Mouse (Mus musculus): Measurements from ENCODE around the gene Foxn3. TPM values are rescaled to one million over a fixed set of nuclear protein-coding genes. Genes with fewer than 3 reads are reported as not detected.

Gene Foxn3
- total and polyA plus RNA-seq, 3 experiments: 9.7 to 26.8 (median 11.0) TPM

- TF ChIP-seq CHD1 (IDR thresholded peaks at IDR 0.05; ENCODE audit: low read depth, low read length) (no peak), UBTF (IDR thresholded peaks at IDR 0.05; ENCODE audit: low read depth, low read length) (no peak), USF1 (IDR thresholded peaks at IDR 0.05; ENCODE audit: low read depth, low read length) (no peak), EP300 (IDR thresholded peaks at IDR 0.05; ENCODE audit: low read length) (no peak), ZMIZ1 (IDR thresholded peaks at IDR 0.05; ENCODE audit: low read depth, low read length) (no peak), MEF2A (IDR thresholded peaks at IDR 0.05; ENCODE audit: borderline replicate concordance, low read depth, low read length) (no peak), MAX (IDR thresholded peaks at IDR 0.05; ENCODE audit: low read length) (no peak), USF2 (conservative IDR thresholded peaks at IDR 0.05; ENCODE audit: low read depth, low read length) (no peak), NELFE (IDR thresholded peaks at IDR 0.05; ENCODE audit: low read depth, low read length) (no peak), ELF1 (IDR thresholded peaks at IDR 0.05; ENCODE audit: low read depth, low read length) (no peak), CTCF (conservative IDR thresholded peaks at IDR 0.05 in 1 of 2, IDR thresholded peaks at IDR 0.05 in 1 of 2; ENCODE audit: low read depth in 2 of 2, low read length in 2 of 2) (no peak), NRF1 (IDR thresholded peaks at IDR 0.05; ENCODE audit: low read depth, low read length) (no peak), POLR2AphosphoS2 (IDR thresholded peaks at IDR 0.05; ENCODE audit: low read depth, low read length) (no peak), PAX5 (IDR thresholded peaks at IDR 0.05; ENCODE audit: low read length) (no peak), KAT2A (IDR thresholded peaks at IDR 0.05; ENCODE audit: insufficient replicate concordance, low read length) (no peak)
- no peak for DNase-seq (ENCODE audit: extremely low read depth)
- in situ Hi-C loops (cut with MboI; ENCODE audit: low pct_ligation_motif_present, low pct_unique_long_range_greater_than_20kb, low sequenced_read_pairs) (no loop called here), dilution Hi-C loops (cut with MboI; ENCODE audit: extremely low pct_ligation_motif_present, extremely low pct_unique_long_range_greater_than_20kb, low sequenced_read_pairs) (no loop called here)
- Histone ChIP-seq H3K27ac (ENCODE audit: insufficient read depth, low read depth) (no peak overlapping the region), H3K79me2 (replicated peaks; ENCODE audit: control insufficient read depth, extremely low read depth, insufficient read depth, poor library complexity, severe bottlenecking) (no peaks in the 10 kb centered on the region), H3K4me3 (replicated peaks in 1 of 3; ENCODE audit: low read depth in 2 of 3, low read length in 2 of 3, poor library complexity in 1 of 3) (no peak overlapping the region), H3K9me3 (replicated peaks; ENCODE audit: low read length) (peaks cover 4% of the 10 kb centered on the region), H3K4me1 (ENCODE audit: control insufficient read depth in 1 of 2, insufficient read depth in 2 of 2) (peaks cover 6 to 28% of the 10 kb centered on the region in 2 experiments), H3K27me3 (replicated peaks) (no peaks in the 10 kb centered on the region), H3K36me3 (replicated peaks in 1 of 2; ENCODE audit: control insufficient read depth in 1 of 2, insufficient read depth in 1 of 2, low read length in 1 of 2) (peaks cover 0 to 52% of the 10 kb centered on the region in 2 experiments), H3K4me2 (ENCODE audit: insufficient read depth, low read depth, poor library complexity, severe bottlenecking) (no peak overlapping the region), H3K9ac (ENCODE audit: insufficient read depth, low read depth) (no peak overlapping the region)
Observed at GRCm38 (mm10) chr12:99280291-99280690, 283.1 kb downstream of the Foxn3 start.

GRCm38 (mm10) chr12:99279426-99279825 lies 284.0 kb downstream of the Foxn3 start:
- Histone ChIP-seq H3K4me2 (ENCODE audit: insufficient read depth, low read depth, poor library complexity, severe bottlenecking) (no peak overlapping the region), H3K4me1 (ENCODE audit: control insufficient read depth in 1 of 2, insufficient read depth in 2 of 2) (peaks cover 2 to 20% of the 10 kb centered on the region in 2 experiments), H3K27me3 (replicated peaks) (no peaks in the 10 kb centered on the region), H3K4me3 (replicated peaks in 1 of 3; ENCODE audit: low read depth in 2 of 3, low read length in 2 of 3, poor library complexity in 1 of 3) (no peak overlapping the region), H3K79me2 (replicated peaks; ENCODE audit: control insufficient read depth, extremely low read depth, insufficient read depth, poor library complexity, severe bottlenecking) (no peaks in the 10 kb centered on the region), H3K9me3 (replicated peaks; ENCODE audit: low read length) (peaks cover 4% of the 10 kb centered on the region), H3K27ac (ENCODE audit: insufficient read depth, low read depth) (no peak overlapping the region), H3K36me3 (replicated peaks in 1 of 2; ENCODE audit: control insufficient read depth in 1 of 2, insufficient read depth in 1 of 2, low read length in 1 of 2) (peaks cover 0 to 55% of the 10 kb centered on the region in 2 experiments), H3K9ac (ENCODE audit: insufficient read depth, low read depth) (no peak overlapping the region)
- dilution Hi-C loops (cut with MboI; ENCODE audit: extremely low pct_ligation_motif_present, extremely low pct_unique_long_range_greater_than_20kb, low sequenced_read_pairs): no loop called here
- DNase-seq (ENCODE audit: extremely low read depth): no peak
- in situ Hi-C loops (cut with MboI; ENCODE audit: low pct_ligation_motif_present, low pct_unique_long_range_greater_than_20kb, low sequenced_read_pairs): no loop called here
- no peak for TF ChIP-seq MAFK (IDR thresholded peaks at IDR 0.05; ENCODE audit: insufficient replicate concordance, low read length)
- no peak for TF ChIP-seq BHLHE40 (IDR thresholded peaks at IDR 0.05; ENCODE audit: low read depth, low read length)
- TF ChIP-seq EP300 (IDR thresholded peaks at IDR 0.05; ENCODE audit: low read length): no peak
- no peak for TF ChIP-seq E2F4 (IDR thresholded peaks at IDR 0.05; ENCODE audit: insufficient replicate concordance, low read depth, low read length)
- no peak for TF ChIP-seq PAX5 (IDR thresholded peaks at IDR 0.05; ENCODE audit: low read length)
- TF ChIP-seq IRF4 (IDR thresholded peaks at IDR 0.05; ENCODE audit: low read depth, low read length): no peak
- no peak for TF ChIP-seq HCFC1 (IDR thresholded peaks at IDR 0.05; ENCODE audit: low read depth, low read length)
- no peak for TF ChIP-seq MAZ (IDR thresholded peaks at IDR 0.05; ENCODE audit: low read depth, low read length)
- no peak for TF ChIP-seq ZC3H11A (IDR thresholded peaks at IDR 0.05; ENCODE audit: low read depth, low read length)
- TF ChIP-seq USF2 (conservative IDR thresholded peaks at IDR 0.05; ENCODE audit: low read depth, low read length): no peak
- TF ChIP-seq UBTF (IDR thresholded peaks at IDR 0.05; ENCODE audit: low read depth, low read length): no peak
- TF ChIP-seq RAD21 (IDR thresholded peaks at IDR 0.05; ENCODE audit: low read depth, low read length): no peak
- TF ChIP-seq SMC3 (IDR thresholded peaks at IDR 0.05; ENCODE audit: low read depth, low read length): no peak
- TF ChIP-seq ELF1 (IDR thresholded peaks at IDR 0.05; ENCODE audit: low read depth, low read length): no peak
- TF ChIP-seq POLR2A (IDR thresholded peaks at IDR 0.05; ENCODE audit: low read depth, low read length): no peak
- TF ChIP-seq NRF1 (IDR thresholded peaks at IDR 0.05; ENCODE audit: low read depth, low read length): no peak
- TF ChIP-seq USF1 (IDR thresholded peaks at IDR 0.05; ENCODE audit: low read depth, low read length): no peak
- TF ChIP-seq ETS1 (conservative IDR thresholded peaks at IDR 0.05; ENCODE audit: low read depth, low read length): no peak
- no peak for TF ChIP-seq CHD1 (IDR thresholded peaks at IDR 0.05; ENCODE audit: low read depth, low read length)
- no peak for TF ChIP-seq MYC (IDR thresholded peaks at IDR 0.05; ENCODE audit: low read depth, low read length)

Measured in CH12.LX (cell line).